In the genomic region with DNA sequence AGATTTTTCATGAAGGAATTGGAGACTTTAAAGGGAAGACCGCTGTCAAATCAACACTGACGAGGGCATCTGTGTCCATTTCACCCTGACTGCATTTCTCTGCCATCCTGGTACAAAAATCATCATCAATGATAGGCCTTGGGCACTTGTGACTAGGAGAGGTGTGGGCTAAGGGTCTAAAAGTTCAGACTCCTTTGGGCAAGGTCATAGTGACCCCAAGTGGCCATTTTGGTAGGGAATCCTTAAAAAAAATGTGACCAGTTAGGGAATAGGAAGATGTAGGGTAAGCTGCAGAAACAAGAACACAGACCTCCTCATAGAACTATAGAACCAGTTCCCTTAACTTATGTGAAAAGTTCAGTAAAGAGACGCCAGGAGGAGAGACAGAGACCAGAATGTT, we compare ENCODE assay signal across 8 mouse cellular contexts.
DNase-seq lines count a peak whose midpoint lies in the region; TF ChIP-seq lines count a peak whose summit lies in the region.
"Had no signal": no experiment of that assay in that cellular context is flagged by ENCODE, and none has a peak within 500 bp of the region (broad histone marks: within the 10 kb centered on the region; RNA-seq: fewer than 3 reads in every experiment).

No protein-coding gene starts in this region.

- intact Hi-C loops in left cerebral cortex, adult 2 months (cut with DNase I) = loop anchor here (5.0 kb wide), 1 partner anchor 486 kb away; no protein-coding TSS in a partner anchor
- intact Hi-C loops in left cerebral cortex, postnatal 10 days (cut with DNase I) = loop anchor here (10.0 kb wide), 2 partner anchors 354 to 484 kb away; partner anchors contain the start of gene Tnr

- no peak for DNase-seq in left cerebral cortex, adult 2 months (ENCODE audit: extremely low spot score in 1 of 2, low spot score in 2 of 2)
- DNase-seq in left cerebral cortex, postnatal 10 days (ENCODE audit: extremely low spot score in 1 of 2, low spot score in 2 of 2) = no peak
- DNase-seq in Muller cell, postnatal 12 days (ENCODE audit: inconsistent ontology term) = peak; percentile 44
- peak; percentile 24 to 37 for DNase-seq in cerebellum, adult 2 months
- DNase-seq in hindlimb bud, embryonic 11.5 days (ENCODE audit: extremely low spot score, low read depth, low spot score) = peak; percentile 2
- no peak for DNase-seq in thymus, postnatal 25 days
- no peak for DNase-seq in frontal cortex, postnatal 10 days (ENCODE audit: low spot score in 2 of 2)

- no peaks in the 10 kb centered on the region for H3K27me3 ChIP-seq in cerebellum, adult 2 months (ENCODE audit: control insufficient read depth, insufficient read depth, low read length)
- H3K27me3 ChIP-seq: kidney, embryonic 15.5 days had no signal

- H3K27ac ChIP-seq in left cerebral cortex, adult 2 months = no peak overlapping the region
- no peak overlapping the region for H3K27ac ChIP-seq in cerebellum, adult 2 months (ENCODE audit: insufficient read depth, low read length)
- H3K27ac ChIP-seq: kidney, embryonic 15.5 days had no signal

- peak; percentile 45 for TF ChIP-seq CTCF in left cerebral cortex, adult 2 months (IDR thresholded peaks at IDR 0.05)
- peak; percentile 53; the same call in 1 of the 2 replicates for TF ChIP-seq CTCF in cerebellum, adult 2 months (IDR thresholded peaks at IDR 0.05; ENCODE audit: borderline replicate concordance, insufficient read depth, low read depth, low read length)

- no peaks in the 10 kb centered on the region for H3K4me1 ChIP-seq in cerebellum, adult 2 months (ENCODE audit: control insufficient read depth, insufficient read depth, low read length)
- H3K4me1 ChIP-seq: kidney, embryonic 15.5 days had no signal

- 61% methylated on average over 3 of the region's 3 CpGs for WGBS in cerebellum, adult 2 months

- no peak for TF ChIP-seq POLR2A in cerebellum, adult 2 months (IDR thresholded peaks at IDR 0.05; ENCODE audit: borderline replicate concordance, insufficient read depth, low read length)

- H3K4me3 ChIP-seq in left cerebral cortex, adult 2 months = no peak overlapping the region
- no peak overlapping the region for H3K4me3 ChIP-seq in cerebellum, adult 2 months (replicated peaks; ENCODE audit: insufficient read depth, low read depth, low read length)
- H3K4me3 ChIP-seq: kidney, embryonic 15.5 days had no signal

Comparison
In these comparisons a context has a peak if more than half of its experiments do, and no peak if none do; other contexts are left out.
1. DNase-seq: peak in Muller cell, postnatal 12 days (single experiment), cerebellum, adult 2 months (2 of 2) and hindlimb bud, embryonic 11.5 days (single experiment); none in left cerebral cortex, adult 2 months (0 of 2), left cerebral cortex, postnatal 10 days (0 of 2), thymus, postnatal 25 days (single experiment) and frontal cortex, postnatal 10 days (0 of 2).